Mouse (Mus musculus) thymus, postnatal 0 days (tissue): ENCODE data around the gene Gpatch8. TPM values are rescaled to one million over a fixed set of nuclear protein-coding genes. Genes with fewer than 3 reads are reported as not detected.

ENCODE experiments used
- DNase-seq: peaks from one replicate; pipeline ENCODE4 v3.0.0-alpha.2; 2015; ENCODE audit warnings: low spot score
- polyA plus RNA-seq: library from polyadenylated mRNA; unstranded; fragments of >200 nt; fragmentation: Nextera tagmentation; extraction: Ambion mirVana; gene quantifications from 2 replicates; pipeline ENCODE4 v1.2.1, GENCODE M21; 2015

Gene Gpatch8
- polyA plus RNA-seq, 1 experiment from 2014 or later, result 41.0 TPM

- no peak for DNase-seq
These were observed 120.3 kb downstream of the Gpatch8 start for GRCm38 (mm10) chr11:102435754-102436470.

- DNase-seq, result no peak
These were observed 121.1 kb downstream of the Gpatch8 start for GRCm38 (mm10) chr11:102434816-102435705.

- peak; percentile 82 for DNase-seq
These were observed 121.8 kb downstream of the Gpatch8 start for GRCm38 (mm10) chr11:102434406-102434805.

DNA sequence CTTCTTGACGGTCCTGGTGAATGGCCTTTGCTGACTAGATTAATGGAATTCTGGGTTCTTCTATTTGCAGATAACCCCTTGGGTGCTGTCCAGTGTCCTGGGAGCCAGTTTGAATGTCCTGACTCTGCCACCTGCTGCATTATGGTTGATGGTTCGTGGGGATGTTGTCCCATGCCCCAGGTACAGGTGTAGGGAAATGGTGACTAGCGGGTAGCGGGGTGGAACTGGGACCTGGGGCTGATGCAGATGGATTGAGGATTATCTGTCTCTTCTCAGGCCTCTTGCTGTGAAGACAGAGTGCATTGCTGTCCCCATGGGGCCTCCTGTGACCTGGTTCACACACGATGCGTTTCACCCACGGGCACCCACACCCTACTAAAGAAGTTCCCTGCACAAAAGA lies 122.3 kb downstream of the Gpatch8 start:
- DNase-seq, result no peak

DNA sequence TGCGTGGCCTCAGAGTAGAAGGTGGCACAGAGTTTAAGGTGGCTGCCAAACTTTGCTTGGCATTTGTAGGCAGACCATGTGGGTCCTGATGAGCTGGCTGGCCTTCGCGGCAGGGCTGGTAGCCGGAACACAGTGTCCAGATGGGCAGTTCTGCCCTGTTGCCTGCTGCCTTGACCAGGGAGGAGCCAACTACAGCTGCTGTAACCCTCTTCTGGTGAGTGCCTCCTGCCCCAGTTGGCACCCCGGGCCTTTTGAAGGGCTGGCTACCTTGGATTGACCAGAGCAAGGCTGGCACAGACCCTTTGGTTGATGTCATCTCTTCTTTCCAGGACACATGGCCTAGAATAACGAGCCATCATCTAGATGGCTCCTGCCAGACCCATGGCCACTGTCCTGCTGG lies 123.3 kb downstream of the Gpatch8 start:
- no peak for DNase-seq

DNA sequence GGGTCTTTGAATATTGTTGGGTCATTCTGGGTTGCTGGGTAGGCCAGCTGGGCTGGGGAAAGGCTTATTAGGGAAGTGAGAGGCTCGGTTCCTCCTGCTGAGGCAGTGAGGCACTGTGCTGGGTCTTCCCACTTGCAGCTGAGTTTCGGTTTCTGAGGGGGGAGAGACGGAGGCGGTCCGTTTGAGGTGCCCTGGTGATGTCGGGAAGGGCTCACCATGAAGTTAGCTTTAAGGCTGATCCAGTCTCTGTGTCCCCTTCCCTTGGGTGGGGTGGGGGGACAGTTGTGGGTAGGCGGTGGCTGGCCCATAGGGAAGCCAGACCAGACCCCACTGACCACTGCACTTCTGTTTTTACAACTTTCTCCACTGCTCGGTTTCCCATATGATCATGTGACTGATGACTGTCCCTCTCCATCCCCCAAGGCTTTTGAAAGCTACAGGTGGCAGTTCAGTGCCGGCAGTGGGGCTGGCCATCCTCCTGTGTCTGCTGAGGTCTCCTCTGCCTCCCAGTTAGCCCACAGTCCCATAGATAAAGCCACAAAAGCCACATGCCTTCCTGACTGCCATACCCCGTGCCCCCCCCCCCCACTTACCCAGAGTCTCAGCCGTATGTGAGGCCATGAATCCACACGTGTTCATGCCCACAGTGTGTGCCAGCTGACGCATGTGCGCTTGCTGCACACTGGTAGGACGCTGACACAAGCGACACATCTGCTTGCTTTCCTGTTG lies 123.9 kb downstream of the Gpatch8 start:
- DNase-seq, result peak; percentile 45

DNA sequence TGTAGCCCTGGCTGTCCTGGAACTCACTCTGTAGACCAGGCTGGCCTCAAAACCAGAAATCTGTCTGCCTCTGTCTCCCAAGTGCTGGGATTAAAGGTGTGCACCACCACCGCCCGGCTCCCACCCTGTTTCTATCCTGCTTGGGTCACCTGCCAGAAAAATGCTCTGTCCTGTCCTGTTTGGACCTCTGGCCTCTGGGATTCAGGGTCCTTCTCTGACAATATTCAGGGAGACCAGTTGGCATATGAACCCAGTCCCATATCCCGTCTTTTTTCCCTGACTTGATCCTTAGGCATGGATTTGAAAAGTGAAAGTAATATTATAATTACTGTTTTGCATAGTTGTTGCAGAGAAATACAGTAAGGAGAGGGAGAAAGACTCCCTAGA lies 124.5 kb downstream of the Gpatch8 start:
- no peak for DNase-seq

- peak; percentile 83 for DNase-seq
These were observed 125.1 kb downstream of the Gpatch8 start for GRCm38 (mm10) chr11:102431018-102431645.

DNA sequence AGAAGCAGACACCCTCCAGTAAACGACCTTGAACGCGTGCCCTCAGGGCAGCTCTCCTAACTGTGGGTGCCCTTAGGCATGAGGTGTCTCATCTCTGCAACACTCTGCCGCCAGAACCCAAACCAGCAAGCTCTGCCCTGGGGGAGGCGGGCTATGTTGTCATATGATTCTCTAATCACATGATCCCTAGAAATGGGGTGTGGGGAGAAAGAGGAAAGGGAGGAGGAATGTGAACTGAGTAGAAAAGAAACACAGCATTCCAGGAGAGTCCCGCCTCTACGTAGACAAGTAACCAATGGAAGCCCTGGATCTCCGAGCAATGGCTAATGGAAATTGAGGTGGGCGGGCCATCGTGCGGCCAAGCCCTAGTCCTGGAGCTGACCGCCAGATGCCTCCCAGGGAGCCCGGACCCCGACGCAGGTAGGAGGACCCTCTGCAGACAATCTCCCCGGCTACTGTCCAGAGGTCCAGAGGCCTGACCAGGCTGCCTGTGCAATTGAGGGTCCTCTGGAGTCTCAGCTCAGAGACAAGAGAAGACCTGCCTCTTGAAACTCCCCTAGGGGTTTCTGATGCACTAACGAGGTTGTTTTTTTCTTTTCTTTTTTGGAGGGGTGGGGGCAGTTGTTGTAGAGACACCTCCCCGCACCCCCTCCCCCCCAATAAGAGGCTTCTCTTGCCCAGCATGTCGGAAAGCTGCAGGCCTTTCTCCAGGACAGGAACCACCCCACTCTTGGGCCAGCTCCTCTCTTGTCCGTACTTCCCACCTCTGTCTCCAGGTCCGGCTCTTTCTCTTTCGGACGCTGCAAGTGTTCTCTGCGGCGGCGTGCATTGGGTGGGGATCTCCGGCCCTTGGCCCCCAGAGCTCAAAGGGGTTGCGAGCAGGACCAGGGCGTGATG lies 125.8 kb downstream of the Gpatch8 start, which contains the start of gene Grn:
TSS of gene Grn (plus strand) at position 195 of the 897 bp plus-strand sequence.
- DNase-seq, result peak; percentile 54

DNA sequence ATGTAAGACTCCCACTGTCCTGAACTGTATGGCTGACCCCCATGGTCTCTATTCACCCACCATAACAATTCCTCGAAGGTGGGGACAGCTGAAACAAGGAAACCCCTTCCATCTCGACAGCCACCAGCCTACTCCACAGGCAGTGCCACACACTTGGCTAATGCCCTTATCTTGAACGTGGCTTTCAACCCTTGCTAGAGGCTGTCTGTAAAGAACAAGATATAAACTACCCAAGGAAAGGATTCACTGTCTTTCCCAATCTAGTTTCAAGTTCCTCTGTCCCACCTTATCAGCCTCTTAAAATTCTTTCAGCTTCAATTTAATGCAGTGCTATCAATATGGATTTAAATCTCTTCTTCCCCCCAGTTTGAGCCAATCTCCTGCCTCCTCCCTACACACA lies 126.6 kb downstream of the Gpatch8 start:
- no peak for DNase-seq

DNA sequence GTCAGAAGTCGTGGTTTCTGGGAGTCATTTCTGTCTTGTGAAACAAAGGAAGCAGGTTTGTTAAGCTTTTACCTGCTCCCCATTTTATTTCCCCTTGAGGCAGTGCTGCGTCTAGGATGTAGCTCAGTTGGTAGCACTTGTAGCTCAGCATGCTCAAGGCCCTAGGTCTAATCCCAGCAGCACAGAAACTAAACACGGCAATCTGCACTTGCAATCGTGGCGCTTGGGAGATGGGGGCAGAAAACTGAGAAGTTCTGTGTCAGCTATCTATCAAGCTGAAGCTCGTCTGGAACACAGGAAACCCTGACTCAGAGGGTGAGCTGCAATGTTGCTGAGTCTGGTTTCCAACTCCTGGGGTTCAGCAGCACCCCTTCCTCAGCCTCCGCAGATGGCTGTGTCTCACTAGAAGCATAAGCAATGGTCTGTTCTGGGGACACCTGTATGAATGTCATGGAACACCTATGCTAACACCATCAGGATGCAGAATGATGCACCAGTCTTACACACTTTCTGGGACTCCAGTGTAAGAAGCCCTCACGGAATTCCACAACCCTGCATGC lies 127.1 kb downstream of the Gpatch8 start:
- DNase-seq, result no peak

Other genes starting within 250 kb of the Gpatch8 start
- gene Ubtf, start 236.7 kb downstream of the Gpatch8 start, polyA plus RNA-seq, result 95.2 and 96.8 TPM in 2 replicates
- 0.48 and 0.53 TPM in 2 replicates for gene Slc4a1, start 190.2 kb downstream of the Gpatch8 start, polyA plus RNA-seq
- 1.1 and 1.4 TPM in 2 replicates for gene Rundc3a, start 163.0 kb downstream of the Gpatch8 start, polyA plus RNA-seq
- gene Slc25a39, start 148.4 kb downstream of the Gpatch8 start, polyA plus RNA-seq, result 97.8 and 107 TPM in 2 replicates
- 86.4 and 90.6 TPM in 2 replicates for gene Grn, start 126.1 kb downstream of the Gpatch8 start, polyA plus RNA-seq
- 0.42 and 0.79 TPM in 2 replicates for gene Fam171a2, start 108.7 kb downstream of the Gpatch8 start, polyA plus RNA-seq
- gene Itga2b, start 86.3 kb downstream of the Gpatch8 start, polyA plus RNA-seq, result 1.9 and 2.5 TPM in 2 replicates
- gene Gm11627, start 23.1 kb upstream of the Gpatch8 start, polyA plus RNA-seq, result 0.52 and 1.2 TPM in 2 replicates
- 3.9 and 4.3 TPM in 2 replicates for gene Fzd2, start 48.0 kb upstream of the Gpatch8 start, polyA plus RNA-seq
- gene Meioc, start 107.3 kb upstream of the Gpatch8 start, polyA plus RNA-seq, result 0.05 TPM in 1 of 2 replicates, not detected in the other
- gene Ccdc43, start 141.4 kb upstream of the Gpatch8 start, polyA plus RNA-seq, result 37.1 and 38.5 TPM in 2 replicates
- gene Adam11, start 205.0 kb upstream of the Gpatch8 start, polyA plus RNA-seq, result 1.4 and 1.7 TPM in 2 replicates